Mouse (Mus musculus) gastrocnemius, adult 2 months (tissue): Measurements from ENCODE around the gene Peli2. TPM values are rescaled to one million over a fixed set of nuclear protein-coding genes. Genes with fewer than 3 reads are reported as not detected.

Source experiments
- DNase-seq: peaks from one replicate; pipeline ENCODE4 v3.0.0; 2022
- H3K27ac ChIP-seq: fragments of 200-600 bp; 2 replicates; pipeline ENCODE4 v1.8.1; 2022; ENCODE audit warnings: mild to moderate bottlenecking
- H3K4me3 ChIP-seq: fragments of 200-600 bp; 2 replicates; pipeline ENCODE4 v1.8.1; 2022; ENCODE audit warnings: mild to moderate bottlenecking, moderate library complexity
- CTCF ChIP-seq: fragments of 200-600 bp; IDR thresholded peaks from 2 replicates; pipeline ENCODE4 v1.8.1; 2022; ENCODE audit warnings: antibody characterized with exemption, mild to moderate bottlenecking, moderate library complexity
- intact Hi-C: fragments of 180-260 bp; cut with DNase I; formaldehyde crosslinking; loops from one replicate; pipeline ENCODE4 v1.15.1; 2025
- total RNA-seq, 2 experiments: library from RNA; stranded (reverse); gene quantifications; 2 replicates each; pipeline ENCODE4 v1.2.3; 2021

Peli2 gene
- total RNA-seq, 2 experiments from 2014 or later, result 15.0 to 17.6 TPM

- intact Hi-C loops, result no loop called here
- no peak for TF ChIP-seq CTCF
Measured at GRCm38 (mm10) chr14:48225810-48226446, 105.3 kb downstream of the Peli2 start.

GRCm38 (mm10) chr14:48226759-48227158 lies 106.1 kb downstream of the Peli2 start:
- Histone ChIP-seq H3K4me3 (no peak overlapping the region), H3K27ac (no peak overlapping the region)
- intact Hi-C loops, result no loop called here
- DNase-seq, result no peak
- TF ChIP-seq CTCF, result no peak

More at GRCm38 (mm10) chr14:48225810-48226446, 105.3 kb downstream of the Peli2 start:
- DNase-seq, result no peak
- Histone ChIP-seq H3K4me3 (no peak overlapping the region), H3K27ac (no peak overlapping the region)

GRCm38 (mm10) chr14:48234785-48235519 lies 114.3 kb downstream of the Peli2 start:
- H3K4me3 ChIP-seq, result no peak overlapping the region
- DNase-seq, result no peak
- intact Hi-C loops, result no loop called here
- no peak for TF ChIP-seq CTCF
- H3K27ac ChIP-seq, result no peak overlapping the region

GRCm38 (mm10) chr14:48241335-48241734 lies 120.7 kb downstream of the Peli2 start:
- TF ChIP-seq CTCF, result no peak
- no peak overlapping the region for H3K4me3 ChIP-seq
- no peak overlapping the region for H3K27ac ChIP-seq
- intact Hi-C loops, result no loop called here
- DNase-seq, result no peak

- H3K27ac ChIP-seq, result peak overlapping the region; percentile 8; the same call in 1 of the 2 replicates
- no peak for DNase-seq
- intact Hi-C loops, result no loop called here
- TF ChIP-seq CTCF, result no peak
- H3K4me3 ChIP-seq, result no peak overlapping the region
Measured at GRCm38 (mm10) chr14:48246236-48246635, 125.6 kb downstream of the Peli2 start.

GRCm38 (mm10) chr14:48246963-48247362 lies 126.3 kb downstream of the Peli2 start:
- Histone ChIP-seq H3K4me3 (peak overlapping the region; percentile 40), H3K27ac (no peak overlapping the region)
- intact Hi-C loops, result no loop called here
- no peak for DNase-seq
- no peak for TF ChIP-seq CTCF

- H3K27ac ChIP-seq, result no peak overlapping the region
- no peak for DNase-seq
- intact Hi-C loops, result no loop called here
- no peak for TF ChIP-seq CTCF
- no peak overlapping the region for H3K4me3 ChIP-seq
Measured at GRCm38 (mm10) chr14:48249459-48249858, 128.8 kb downstream of the Peli2 start.

- Histone ChIP-seq H3K27ac (no peak overlapping the region), H3K4me3 (no peak overlapping the region)
- DNase-seq, result no peak
- no peak for TF ChIP-seq CTCF
- intact Hi-C loops, result no loop called here
Measured at GRCm38 (mm10) chr14:48249909-48250308, 129.3 kb downstream of the Peli2 start.

- Histone ChIP-seq H3K27ac (no peak overlapping the region), H3K4me3 (no peak overlapping the region)
- no peak for DNase-seq
- intact Hi-C loops, result no loop called here
- no peak for TF ChIP-seq CTCF
Measured at GRCm38 (mm10) chr14:48251381-48251979, 130.9 kb downstream of the Peli2 start.

GRCm38 (mm10) chr14:48253183-48253582 lies 132.6 kb downstream of the Peli2 start:
- intact Hi-C loops, result no loop called here
- DNase-seq, result no peak
- H3K4me3 ChIP-seq, result no peak overlapping the region
- no peak overlapping the region for H3K27ac ChIP-seq
- TF ChIP-seq CTCF, result no peak

GRCm38 (mm10) chr14:48254696-48255095 lies 134.1 kb downstream of the Peli2 start:
- DNase-seq, result no peak
- Histone ChIP-seq H3K27ac (no peak overlapping the region), H3K4me3 (no peak overlapping the region)
- no peak for TF ChIP-seq CTCF
- intact Hi-C loops, result no loop called here

GRCm38 (mm10) chr14:48255290-48255689 lies 134.7 kb downstream of the Peli2 start:
- no peak for DNase-seq

GRCm38 (mm10) chr14:48257759-48258158 lies 137.1 kb downstream of the Peli2 start:
- intact Hi-C loops, result no loop called here
- Histone ChIP-seq H3K27ac (no peak overlapping the region), H3K4me3 (no peak overlapping the region)
- TF ChIP-seq CTCF, result no peak
- DNase-seq, result no peak

More at GRCm38 (mm10) chr14:48255290-48255689, 134.7 kb downstream of the Peli2 start:
- H3K27ac ChIP-seq, result no peak overlapping the region
- TF ChIP-seq CTCF, result no peak
- no peak overlapping the region for H3K4me3 ChIP-seq
- intact Hi-C loops, result no loop called here
